Mouse (Mus musculus): ENCODE results near the gene Itpr3.

The Itpr3 gene

GRCm38 (mm10) chr17:27039432-27040102 is 17.5 kb upstream of the Itpr3 start:
- no peak for DNase-seq

DNA sequence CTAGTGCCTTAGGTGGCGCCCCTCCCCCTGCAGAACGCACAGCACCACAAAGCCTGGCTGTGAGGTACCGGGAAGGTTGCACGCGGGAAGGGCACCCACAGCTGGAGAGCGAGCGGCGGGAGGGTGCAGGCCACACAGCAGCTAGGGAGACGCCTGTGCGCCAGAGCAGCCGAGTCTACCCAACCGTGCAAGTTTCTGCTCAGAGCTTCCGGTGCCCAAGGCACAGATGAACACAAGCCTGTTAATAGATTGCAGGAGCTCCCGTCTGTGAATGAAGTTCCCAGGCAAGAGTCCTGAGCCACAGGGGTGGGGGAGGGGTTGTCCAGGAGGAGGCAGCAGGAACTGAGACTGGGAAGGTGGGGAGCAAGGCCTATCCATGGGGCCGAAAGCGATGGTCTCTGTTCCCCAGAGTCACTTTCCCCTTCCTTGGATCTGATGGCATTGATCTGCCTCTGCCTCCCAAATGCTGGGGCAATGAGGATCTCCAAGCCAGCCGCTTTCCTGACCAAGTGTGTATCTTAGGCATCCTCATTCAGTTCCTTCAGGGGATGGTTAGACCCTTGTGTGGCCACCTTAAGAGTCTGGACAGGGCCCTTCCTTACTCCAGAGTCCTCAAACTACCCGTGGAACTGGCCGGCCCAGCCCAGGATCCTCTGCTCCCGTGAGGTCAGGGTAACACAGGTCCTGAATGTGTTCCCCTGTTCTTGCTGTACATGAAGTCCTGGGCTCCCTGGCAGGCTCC is 16.6 kb upstream of the Itpr3 start:
- no peak for DNase-seq

- DNase-seq, result no peak
Measured at GRCm38 (mm10) chr17:27041046-27041786, 15.9 kb upstream of the Itpr3 start.

DNA sequence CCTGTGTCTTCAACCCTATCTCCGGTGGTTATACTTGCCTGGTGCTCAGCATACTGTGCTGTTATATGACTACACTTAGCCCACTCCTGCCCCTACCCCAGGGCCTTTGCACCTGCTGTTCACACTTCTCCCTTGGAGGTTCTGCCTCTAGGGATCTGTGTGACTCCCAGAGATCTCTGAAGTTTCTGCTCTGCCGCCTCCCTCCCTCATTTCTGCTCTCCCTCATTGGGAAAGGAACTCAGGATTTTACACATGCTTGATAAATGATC is 15.4 kb upstream of the Itpr3 start:
- no peak for DNase-seq

DNA sequence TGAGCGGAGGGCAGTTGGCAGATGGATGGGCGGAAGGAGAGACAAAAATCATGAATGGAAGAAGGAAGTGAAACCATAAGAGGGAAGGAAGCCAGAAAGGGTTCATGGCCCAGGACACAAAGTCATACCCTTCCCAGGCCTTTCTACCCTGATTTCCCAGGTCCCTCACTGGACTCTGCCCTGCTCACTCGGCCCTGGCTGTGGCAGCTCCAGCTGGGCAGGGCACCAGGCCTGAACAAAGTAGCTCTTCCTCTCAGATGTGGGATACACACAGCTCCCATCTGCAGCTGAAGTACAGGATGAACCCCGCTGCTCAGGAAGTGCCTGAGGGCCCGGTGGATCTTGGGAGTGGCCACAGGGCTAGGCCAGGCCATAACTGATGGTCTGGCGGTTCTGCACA is 14.3 kb upstream of the Itpr3 start:
- no peak for DNase-seq

GRCm38 (mm10) chr17:27045164-27045563 is 11.9 kb upstream of the Itpr3 start:
- no peak for DNase-seq

DNA sequence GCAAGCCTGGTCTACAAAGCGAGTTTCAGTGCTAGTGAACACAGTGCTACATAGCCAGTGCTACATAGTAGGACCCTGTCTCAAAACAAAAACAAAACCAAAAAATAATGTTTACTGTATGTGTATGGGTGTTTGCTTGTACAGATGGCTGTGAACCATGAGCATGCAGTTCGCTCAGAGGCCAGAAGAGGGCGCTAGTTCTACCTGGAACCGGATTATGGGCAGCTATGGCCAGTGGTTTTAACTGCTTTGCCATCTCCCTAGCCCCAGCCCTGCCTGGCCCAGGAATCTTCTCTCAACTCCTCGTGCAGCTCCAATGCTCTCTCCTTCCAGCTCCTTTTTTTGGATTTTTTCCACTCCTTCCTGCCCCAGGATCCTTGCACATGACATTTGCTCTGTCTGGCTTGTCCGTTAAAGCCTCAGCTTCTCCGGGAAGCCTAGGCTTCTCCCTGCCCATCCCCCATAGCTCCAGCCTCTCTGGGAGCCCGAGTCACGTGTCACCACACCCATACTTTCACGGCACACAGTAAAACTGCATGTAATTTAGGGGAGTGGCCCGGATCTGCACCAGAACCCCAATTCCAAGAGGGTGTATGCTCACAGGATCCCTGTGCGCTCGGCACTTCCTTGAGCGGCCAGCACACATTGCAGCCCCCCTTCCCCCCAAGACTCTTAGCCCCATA is 9.2 kb upstream of the Itpr3 start:
- DNase-seq, result no peak

- DNase-seq, result no peak
Measured at GRCm38 (mm10) chr17:27048445-27049239, 8.5 kb upstream of the Itpr3 start.

DNA sequence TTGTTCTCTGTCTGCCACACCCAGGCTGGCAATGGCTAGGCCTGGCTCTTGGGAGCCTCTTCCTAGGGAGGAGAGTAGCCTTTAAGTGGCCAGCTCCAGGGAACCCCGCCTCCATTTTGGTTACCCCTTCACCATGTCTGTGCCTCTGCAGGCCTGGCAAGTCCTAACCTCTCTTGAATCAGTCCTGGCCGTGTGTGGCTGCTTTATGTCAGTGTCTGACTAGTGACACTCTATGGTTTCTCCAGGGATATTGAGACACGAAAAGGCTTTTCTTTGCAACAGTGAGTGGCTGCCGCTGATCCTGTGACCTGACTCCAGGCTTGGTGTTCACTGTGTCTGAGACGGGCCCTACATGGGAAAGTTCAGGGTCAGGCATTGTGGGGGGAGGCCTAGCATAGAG is 6.3 kb upstream of the Itpr3 start:
- no peak for DNase-seq

DNA sequence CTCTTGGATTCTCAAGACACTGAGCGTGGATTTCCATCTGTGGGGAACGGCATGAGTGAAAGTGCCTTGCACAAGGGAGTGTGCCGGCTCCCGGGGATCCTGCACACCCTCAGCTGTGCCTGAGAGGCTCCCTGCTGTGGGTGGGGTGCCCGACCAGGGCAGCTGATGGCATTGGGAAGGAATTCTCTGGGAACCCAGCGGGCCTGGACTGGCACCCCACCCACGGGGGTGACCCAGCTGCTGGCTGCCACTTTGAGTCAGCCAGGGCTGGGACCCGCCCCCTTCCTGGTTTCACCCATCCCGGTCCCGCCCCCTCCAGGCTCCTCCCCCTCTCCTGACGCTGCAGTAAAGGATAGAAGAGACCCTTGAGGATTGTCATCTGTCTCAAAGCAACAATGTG is 5.6 kb upstream of the Itpr3 start:
- no peak for DNase-seq

GRCm38 (mm10) chr17:27056170-27056569 is 934 bp upstream of the Itpr3 start:
- no peak for DNase-seq

GRCm38 (mm10) chr17:27057517-27058055 is 482 bp downstream of the Itpr3 start:
- DNase-seq, result no peak

- no peak for DNase-seq
Measured at GRCm38 (mm10) chr17:27060698-27061097, 3.6 kb downstream of the Itpr3 start.

DNA sequence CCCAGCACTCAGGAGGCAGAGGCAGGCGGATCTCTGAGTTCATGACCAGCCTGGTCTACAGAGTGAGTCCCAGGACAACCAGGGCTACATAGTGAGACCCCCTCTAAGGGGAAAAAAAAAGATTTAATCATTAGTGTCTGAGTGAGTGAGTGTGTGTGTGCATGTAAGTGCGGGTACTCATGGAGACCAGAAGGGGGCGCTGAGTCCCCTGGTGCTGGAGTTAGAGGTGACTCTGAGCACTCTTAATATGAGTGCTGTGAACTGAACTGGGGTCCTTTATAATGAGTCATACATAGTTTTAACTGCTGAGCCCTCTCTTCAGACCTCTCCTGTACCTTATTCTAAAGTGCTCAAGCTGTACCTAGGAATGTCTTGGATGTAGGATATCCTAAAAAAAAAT is 4.6 kb downstream of the Itpr3 start:
- no peak for DNase-seq

DNA sequence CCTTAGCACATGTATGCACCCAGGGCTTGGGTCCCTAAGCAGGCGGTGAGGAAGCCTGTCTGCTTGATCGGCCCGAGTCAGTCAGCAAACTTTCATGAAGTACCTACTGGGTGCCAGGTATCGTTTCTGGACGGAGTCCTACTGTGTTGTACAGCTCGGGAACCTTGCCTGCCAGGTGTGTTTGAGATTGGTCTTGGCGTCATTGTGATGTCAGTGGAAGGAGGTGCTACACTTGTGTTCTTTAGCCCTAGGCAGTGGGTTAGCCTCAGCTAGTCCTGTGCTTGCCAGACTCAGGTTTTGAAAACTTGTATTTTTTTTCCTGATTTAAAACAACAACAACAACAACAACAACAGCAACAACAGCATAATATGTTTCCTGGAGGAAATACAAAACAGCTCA is 5.6 kb downstream of the Itpr3 start:
- no peak for DNase-seq

- DNase-seq, result no peak
Measured at GRCm38 (mm10) chr17:27063717-27064116, 6.6 kb downstream of the Itpr3 start.

GRCm38 (mm10) chr17:27064195-27064594 is 7.1 kb downstream of the Itpr3 start:
- DNase-seq, result no peak

DNA sequence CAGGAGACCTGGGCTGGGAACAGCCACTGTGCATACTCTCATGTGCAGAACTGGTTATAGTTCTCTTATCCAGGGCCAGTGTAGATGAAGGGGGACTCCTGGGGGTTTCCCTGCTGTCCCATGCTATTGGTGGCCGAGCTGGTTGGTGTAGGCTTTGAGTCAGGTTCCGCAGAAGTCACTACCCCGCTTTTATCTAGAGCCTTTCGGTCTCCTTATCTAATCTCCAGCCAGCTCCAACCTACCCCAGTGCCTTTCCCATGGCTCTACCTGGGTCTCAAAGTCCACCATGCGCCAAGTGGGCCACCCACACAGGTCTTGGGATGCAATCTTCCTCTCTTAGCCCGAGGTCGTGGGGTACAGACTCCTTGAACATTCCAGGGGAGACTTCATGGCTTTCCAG is 9.0 kb downstream of the Itpr3 start:
- no peak for DNase-seq

DNA sequence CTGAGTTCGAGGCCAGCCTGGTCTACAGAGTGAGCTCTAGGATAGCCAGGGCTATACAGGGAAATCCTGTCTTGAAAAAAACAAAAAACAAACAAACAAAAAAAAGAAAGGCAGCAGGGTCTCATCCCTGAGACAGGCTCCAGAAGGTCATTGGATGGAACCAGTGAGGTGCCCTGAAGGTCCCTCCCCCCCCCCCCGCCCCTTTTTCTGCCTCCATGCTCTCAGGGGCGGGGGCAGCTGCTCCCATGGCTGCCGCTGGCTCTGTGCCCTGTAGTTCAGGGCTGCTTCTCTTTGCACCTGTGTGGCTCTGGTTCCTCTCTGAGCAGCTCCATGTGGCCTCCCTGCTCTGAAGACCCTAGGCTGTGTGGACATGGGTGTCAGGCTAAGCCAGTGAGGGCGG is 12.0 kb downstream of the Itpr3 start:
- no peak for DNase-seq

GRCm38 (mm10) chr17:27070913-27071312 is 13.8 kb downstream of the Itpr3 start:
- peak in 1 of 2 experiments; percentile 49 for DNase-seq

DNA sequence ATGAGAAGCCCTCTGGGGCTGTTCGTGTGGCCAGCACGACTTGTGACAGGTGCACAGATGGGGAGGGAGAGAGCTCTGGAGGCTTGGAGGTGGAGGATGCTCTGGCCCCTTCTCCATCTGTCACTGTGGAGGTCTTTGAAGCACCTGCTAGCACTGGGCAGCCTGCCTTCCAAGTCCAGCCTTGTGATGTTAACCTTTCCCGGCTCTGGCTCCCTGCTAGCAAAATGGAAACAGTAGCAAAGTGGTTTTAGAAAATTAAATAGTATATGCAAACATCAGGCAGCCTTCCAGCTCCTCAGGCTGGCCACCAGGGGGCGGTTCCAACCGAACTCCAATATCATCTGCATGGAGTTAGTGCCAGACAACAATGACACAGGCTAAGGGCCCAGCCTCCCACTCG is 14.5 kb downstream of the Itpr3 start:
- DNase-seq, result peak; percentile 83 to 90

DNA sequence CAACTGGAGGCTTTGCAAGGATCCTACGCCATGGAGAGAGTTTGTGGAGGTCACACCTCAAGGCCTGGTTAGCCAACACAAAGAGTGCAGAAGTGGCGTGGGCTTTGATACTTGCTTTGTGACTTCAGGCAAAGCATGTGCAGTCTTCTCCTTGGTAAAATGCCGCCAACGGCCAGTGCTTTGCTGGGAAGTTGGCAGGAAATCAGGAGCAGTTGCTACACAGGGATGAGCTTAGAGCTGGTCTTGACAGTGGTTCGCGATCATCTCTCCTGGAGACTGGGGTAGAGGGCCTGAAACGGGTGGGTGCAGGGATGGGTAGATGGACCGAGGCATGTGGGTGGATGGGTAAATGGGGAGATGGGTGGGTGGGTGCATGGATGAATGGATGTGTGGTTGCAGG is 15.3 kb downstream of the Itpr3 start:
- DNase-seq, result peak in 1 of 2 experiments; percentile 50

GRCm38 (mm10) chr17:27073126-27073525 is 16.0 kb downstream of the Itpr3 start:
- DNase-seq, result no peak
